In the genomic region with DNA sequence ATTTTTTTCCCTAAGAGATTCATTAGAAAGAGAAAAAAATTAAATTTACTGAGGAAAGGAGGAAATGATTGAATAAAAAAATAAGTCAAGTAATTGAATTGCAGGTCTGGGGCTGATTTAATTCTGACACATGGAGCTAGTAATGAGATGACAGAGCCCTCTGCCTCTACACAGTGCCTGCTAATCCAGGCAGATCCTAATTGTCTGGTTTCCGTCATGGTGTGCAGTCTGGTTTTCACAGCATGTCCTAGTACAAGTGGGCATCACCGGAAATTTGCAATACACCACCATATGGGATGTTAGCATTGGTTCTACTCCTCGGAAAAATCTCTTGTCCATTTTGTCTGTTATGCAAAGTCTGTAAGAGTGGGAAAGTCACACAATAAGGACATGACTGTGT, we compare ENCODE assay signal across 15 mouse cellular contexts.
"Had no signal": no experiment of that assay in that cellular context is flagged by ENCODE, and none has a peak within 500 bp of the region (broad histone marks: within the 10 kb centered on the region; RNA-seq: fewer than 3 reads in every experiment).

No protein-coding gene starts in this region.

- H3K27me3 ChIP-seq: limb, embryonic 15.5 days; liver, embryonic 12.5 days; midbrain, embryonic 12.5 days had no signal

- H3K27ac ChIP-seq: layer of hippocampus, adult 2 months; limb, embryonic 15.5 days; liver, embryonic 12.5 days; midbrain, embryonic 12.5 days had no signal

- H3K4me3 ChIP-seq: layer of hippocampus, adult 2 months; limb, embryonic 15.5 days; liver, embryonic 12.5 days; midbrain, embryonic 12.5 days had no signal

- ATAC-seq: liver, embryonic 12.5 days had no signal

- H3K36me3 ChIP-seq: limb, embryonic 15.5 days; liver, embryonic 12.5 days; midbrain, embryonic 12.5 days had no signal

- H3K4me2 ChIP-seq: limb, embryonic 15.5 days; liver, embryonic 12.5 days; lung, embryonic 14.5 days; midbrain, embryonic 12.5 days had no signal

- H3K4me1 ChIP-seq: limb, embryonic 15.5 days; liver, embryonic 12.5 days; midbrain, embryonic 12.5 days had no signal

- H3K9me3 ChIP-seq: limb, embryonic 15.5 days; liver, embryonic 12.5 days; midbrain, embryonic 12.5 days had no signal

- DNase-seq: kidney, adult 18-20 months; kidney, postnatal 10 days; kidney, postnatal 4 days; lung, embryonic 14.5 days; lung, postnatal 10 days; lung, postnatal 4 days; retina, postnatal 1 day; right cerebral cortex, postnatal 4 days; spleen, adult 18-20 months; thymus, adult 18-20 months; thymus, postnatal 14 days had no signal

- H3K9ac ChIP-seq: limb, embryonic 15.5 days; liver, embryonic 12.5 days; lung, embryonic 14.5 days; midbrain, embryonic 12.5 days had no signal
